Mouse (Mus musculus): ENCODE measurements at regions not wholly inside any gene's neighbourhood (a gene's known extent, or its start where the extent isn't known, plus 50 kb on each side); places are given as distances from the start of the nearest gene placed in this dataset.
A peak's percentile ranks its signal among the peaks of the same experiment; 100 is the strongest.

DNA sequence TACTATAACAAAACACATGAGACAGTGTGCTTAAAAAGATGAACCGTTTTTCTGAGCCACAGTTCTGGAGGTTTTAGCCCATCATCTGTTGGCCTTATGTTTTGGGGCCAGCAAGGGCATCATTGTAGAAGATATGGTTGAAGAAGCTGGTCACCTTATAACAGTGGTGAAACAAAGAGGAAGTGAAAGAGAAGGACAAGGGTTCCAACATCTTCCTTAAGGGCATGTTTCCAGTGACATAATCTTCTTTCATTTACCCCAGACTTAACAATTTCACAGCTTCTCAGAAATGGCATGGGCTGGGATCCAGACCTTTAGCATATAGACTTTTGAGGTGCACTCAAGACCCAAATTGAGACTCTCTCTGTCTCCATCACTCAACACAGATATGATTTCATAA is 259.5 kb downstream of the 1700064H15Rik start:
- DNase-seq (ENCODE audit: low read depth), result no peak

GRCm38 (mm10) chr3:19367761-19368160 is 260.7 kb downstream of the 1700064H15Rik start:
- DNase-seq (ENCODE audit: low read depth), result peak; percentile 29

All from NIH3T3 (cell line).